Mouse (Mus musculus): ENCODE measurements around the gene Gprin1.

GRCm38 (mm10) chr13:54748190-54748589 lies 1.5 kb downstream of the Gprin1 start:
- TF ChIP-seq GATA1 (IDR thresholded peaks at IDR 0.05; ENCODE audit: borderline replicate concordance, low read length): no peak
- no peak for TF ChIP-seq CTCF (IDR thresholded peaks at IDR 0.05; ENCODE audit: low read depth, low read length)
- no peak for TF ChIP-seq TAL1 (conservative IDR thresholded peaks at IDR 0.05; ENCODE audit: low read depth, low read length)
- no peak for TF ChIP-seq GATA2 (IDR thresholded peaks at IDR 0.05; ENCODE audit: borderline replicate concordance, low read depth, low read length)
